Mouse (Mus musculus) myocyte (in vitro differentiated cells): ENCODE data around the gene Dph2. TPM values are rescaled to one million over a fixed set of nuclear protein-coding genes. Genes with fewer than 3 reads are reported as not detected.

Source experiments
- H3K27me3 ChIP-seq: one replicate; pipeline ENCODE4 v1.6.1; 2011; ENCODE audit not compliant: control insufficient read depth, insufficient read depth, insufficient read length
- H3K36me3 ChIP-seq: one replicate; pipeline ENCODE4 v1.6.1; 2011; ENCODE audit not compliant: control insufficient read depth, insufficient read depth
- H3K4me2 ChIP-seq: one replicate; pipeline ENCODE4 v1.6.1; 2011; ENCODE audit warnings: low read depth, control low read depth
- H3K4me3 ChIP-seq: one replicate; pipeline ENCODE4 v1.5.1; 2011; ENCODE audit warnings: mild to moderate bottlenecking, control low read depth, moderate library complexity
- H3K79me2 ChIP-seq: one replicate; pipeline ENCODE4 v1.6.1; 2011; ENCODE audit not compliant: control insufficient read depth, insufficient read depth
- H3ac ChIP-seq: one replicate; pipeline ENCODE4 v1.6.1; 2011; ENCODE audit not compliant: control insufficient read depth, insufficient read length
- CEBPB ChIP-seq: IDR thresholded peaks from 2 replicates; pipeline ENCODE4 v1.6.1; 2011; ENCODE audit warnings: mild to moderate bottlenecking, moderate library complexity; ENCODE audit not compliant: poor library complexity, insufficient read depth, severe bottlenecking
- E2F4 ChIP-seq: IDR thresholded peaks from one replicate; pipeline ENCODE4 v1.6.1; 2011; ENCODE audit warnings: mild to moderate bottlenecking, control low read depth, moderate library complexity; ENCODE audit not compliant: insufficient read depth
- MAX ChIP-seq: IDR thresholded peaks from one replicate; pipeline ENCODE4 v1.6.1; 2011; ENCODE audit warnings: low read depth, mild to moderate bottlenecking, control low read depth
- MYOD1 ChIP-seq, 3 experiments: IDR thresholded peaks; one replicate each; pipeline ENCODE4 v1.6.1; 2011; ENCODE audit warnings: control low read depth in 2 of 3, low read depth in 2 of 3, mild to moderate bottlenecking in 2 of 3, moderate library complexity in 1 of 3; ENCODE audit not compliant: insufficient read length in 2 of 3, control insufficient read depth in 1 of 3
- MYOG ChIP-seq, 3 experiments: IDR thresholded peaks; one replicate each; pipeline ENCODE4 v1.6.1; 2011; ENCODE audit warnings: control low read depth in 2 of 3, low read depth in 2 of 3, mild to moderate bottlenecking in 2 of 3; ENCODE audit not compliant: insufficient read length in 2 of 3, control insufficient read depth in 1 of 3, insufficient read depth in 1 of 3
- POLR2A ChIP-seq: IDR thresholded peaks from one replicate; pipeline ENCODE4 v1.6.1; 2011; ENCODE audit warnings: low read depth, mild to moderate bottlenecking, control low read depth, moderate library complexity; ENCODE audit not compliant: insufficient read length
- POLR2AphosphoS2 ChIP-seq: IDR thresholded peaks from one replicate; pipeline ENCODE4 v1.6.1; 2011; ENCODE audit warnings: low read depth, control low read depth; ENCODE audit not compliant: insufficient read length
- REST ChIP-seq: IDR thresholded peaks from one replicate; pipeline ENCODE4 v1.6.1; 2011; ENCODE audit warnings: mild to moderate bottlenecking, control low read depth, moderate library complexity; ENCODE audit not compliant: insufficient read depth, insufficient read length
- SRF ChIP-seq: IDR thresholded peaks from one replicate; pipeline ENCODE4 v1.6.1; 2011; ENCODE audit warnings: low read depth; ENCODE audit not compliant: control insufficient read depth, insufficient read length
- TCF12 ChIP-seq: IDR thresholded peaks from one replicate; pipeline ENCODE4 v1.6.1; 2011; ENCODE audit warnings: mild to moderate bottlenecking, control low read depth; ENCODE audit not compliant: poor library complexity, insufficient read depth, severe bottlenecking
- TCF3 ChIP-seq: IDR thresholded peaks from one replicate; pipeline ENCODE4 v1.6.1; 2011; ENCODE audit warnings: low read depth, control low read depth; ENCODE audit not compliant: insufficient read length
- USF1 ChIP-seq: IDR thresholded peaks from one replicate; pipeline ENCODE4 v1.6.1; 2011; ENCODE audit warnings: low read depth, mild to moderate bottlenecking, control low read depth, moderate library complexity
- polyA plus RNA-seq: library from polyadenylated mRNA; unstranded; fragments of >200 nt; fragmentation: generic; extraction: Trizol; gene quantifications from one replicate; pipeline ENCODE4 v1.2.1, GENCODE M21; 2012; ENCODE audit warnings: missing spikeins

Gene Dph2
- polyA plus RNA-seq, 1 experiment = 8.5 TPM

DNA sequence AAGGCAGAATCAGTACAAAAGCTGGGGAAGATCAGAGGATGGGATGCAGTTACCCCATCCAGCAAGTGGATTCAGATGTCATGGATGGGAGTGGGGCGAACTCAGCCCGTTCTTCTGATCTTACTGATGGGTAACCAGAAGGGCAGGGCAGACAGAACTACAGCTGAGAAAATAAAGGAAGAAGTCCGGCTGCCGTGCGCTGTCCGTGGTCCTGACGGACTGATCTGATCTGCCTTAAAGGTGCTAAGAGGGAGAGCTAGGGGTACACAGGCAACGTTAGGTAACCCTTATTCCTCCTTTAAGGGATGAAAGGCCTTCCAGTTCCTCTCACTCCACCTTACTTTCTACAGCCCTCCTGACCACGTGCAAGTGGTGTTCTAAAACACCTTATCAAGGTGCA lies 1.5 kb upstream of the Dph2 start:
- Histone ChIP-seq H3K27me3 (no peaks in the 10 kb centered on the region), H3K79me2 (no peaks in the 10 kb centered on the region), H3ac (no peak overlapping the region), H3K36me3 (peaks cover 16% of the 10 kb centered on the region), H3K4me3 (no peak overlapping the region), H3K4me2 (no peak overlapping the region)
- TF ChIP-seq POLR2AphosphoS2 (peak; percentile 32), CEBPB (no peak), REST (peak; percentile 96), MAX (no peak), E2F4 (no peak), MYOG (IDR thresholded peaks at IDR 0.05; ENCODE audit: control insufficient read depth in 1 of 3, insufficient read depth in 1 of 3, insufficient read length in 2 of 3, low read depth in 2 of 3) (no peak), POLR2A (no peak), USF1 (no peak), TCF3 (no peak), TCF12 (no peak), MYOD1 (IDR thresholded peaks at IDR 0.05; ENCODE audit: control insufficient read depth in 1 of 3, insufficient read length in 2 of 3, low read depth in 2 of 3) (no peak), SRF (no peak)

DNA sequence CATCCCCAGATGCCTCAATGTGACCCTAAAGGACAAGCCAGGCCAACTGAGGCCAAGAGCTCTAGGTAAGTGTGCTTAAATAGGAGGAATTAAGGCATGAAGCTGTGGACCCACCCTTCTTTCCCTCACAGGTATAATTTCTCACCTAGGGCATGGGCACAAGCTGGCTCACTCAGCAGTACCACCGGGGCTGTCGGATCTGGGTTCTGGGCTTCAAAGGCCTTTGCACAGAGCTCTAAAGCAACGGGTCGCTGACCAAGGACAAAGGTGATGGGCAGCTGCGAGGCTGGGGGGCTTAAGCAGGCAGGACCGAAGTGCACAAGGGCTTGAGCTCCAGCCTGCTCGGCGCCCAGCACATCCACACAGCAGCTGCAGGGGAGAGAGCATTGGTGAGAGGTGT lies 1.1 kb downstream of the Dph2 start:
- Histone ChIP-seq H3K4me2 (peak overlapping the region; percentile 68), H3K27me3 (no peaks in the 10 kb centered on the region), H3K36me3 (peaks cover 2% of the 10 kb centered on the region), H3K79me2 (peaks cover 11% of the 10 kb centered on the region), H3K4me3 (peak overlapping the region; percentile 40), H3ac (no peak overlapping the region)
- TF ChIP-seq USF1 (no peak), TCF3 (no peak), SRF (no peak), E2F4 (no peak), MAX (no peak), TCF12 (no peak), MYOG (IDR thresholded peaks at IDR 0.05; ENCODE audit: control insufficient read depth in 1 of 3, insufficient read depth in 1 of 3, insufficient read length in 2 of 3, low read depth in 2 of 3) (no peak), MYOD1 (IDR thresholded peaks at IDR 0.05; ENCODE audit: control insufficient read depth in 1 of 3, insufficient read length in 2 of 3, low read depth in 2 of 3) (no peak), POLR2A (no peak), CEBPB (no peak), REST (no peak), POLR2AphosphoS2 (no peak)

DNA sequence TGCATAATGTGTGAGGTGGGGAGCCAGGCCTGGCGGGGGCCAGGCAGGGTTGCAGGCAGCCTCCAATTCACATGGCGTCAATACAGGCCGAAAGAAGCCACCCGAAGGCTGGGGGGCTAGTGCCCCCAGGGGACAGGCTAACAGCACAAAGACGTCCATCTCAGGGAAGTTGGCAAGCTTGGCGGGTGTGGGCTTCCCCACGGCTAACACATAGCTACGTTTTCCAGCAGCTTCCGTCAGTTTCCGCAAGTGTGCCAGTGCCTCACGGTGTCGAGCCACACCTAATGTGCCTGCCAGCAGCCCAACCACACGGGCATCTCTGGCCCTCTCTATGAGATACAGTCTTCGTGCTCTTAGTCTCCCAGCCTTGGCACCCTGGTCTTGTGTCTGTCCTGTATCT lies 1.8 kb downstream of the Dph2 start:
- H3K4me3 ChIP-seq = no peak overlapping the region
- TF ChIP-seq TCF12 (no peak), CEBPB (no peak), SRF (no peak)
- H3K36me3 ChIP-seq = peaks cover under 1% of the 10 kb centered on the region
- H3K4me2 ChIP-seq = no peak overlapping the region
- no peaks in the 10 kb centered on the region for H3K27me3 ChIP-seq
- H3ac ChIP-seq = no peak overlapping the region
- peaks cover 14% of the 10 kb centered on the region for H3K79me2 ChIP-seq

DNA sequence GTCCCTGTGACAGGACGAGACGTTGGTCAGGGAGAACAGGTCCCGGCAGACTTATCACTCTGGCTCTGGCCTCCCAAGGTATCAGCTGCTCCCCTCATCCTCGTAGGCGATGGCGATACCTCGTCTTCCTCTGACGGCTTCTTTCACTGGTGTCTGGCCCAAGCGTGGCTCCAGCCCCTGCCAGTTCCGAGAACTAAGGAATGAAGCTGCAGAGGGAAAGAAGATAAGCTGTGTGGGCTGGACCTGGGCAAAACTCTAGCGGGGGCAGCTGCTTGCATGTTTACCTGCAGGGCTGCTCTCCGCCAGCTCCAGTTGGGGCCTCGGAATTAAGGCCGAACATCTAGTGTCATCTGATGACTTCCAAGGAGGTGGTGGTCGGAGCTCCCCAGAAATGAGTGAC lies 2.4 kb downstream of the Dph2 start:
- H3K36me3 ChIP-seq = peaks cover 6% of the 10 kb centered on the region
- H3K79me2 ChIP-seq = peaks cover 17% of the 10 kb centered on the region
- no peak for TF ChIP-seq USF1
- TF ChIP-seq TCF12 = no peak
- TF ChIP-seq TCF3 = no peak
- TF ChIP-seq CEBPB = no peak
- no peak for TF ChIP-seq E2F4
- TF ChIP-seq REST = no peak
- TF ChIP-seq MAX = no peak
- no peak for TF ChIP-seq POLR2A
- TF ChIP-seq MYOG (IDR thresholded peaks at IDR 0.05; ENCODE audit: control insufficient read depth in 1 of 3, insufficient read depth in 1 of 3, insufficient read length in 2 of 3, low read depth in 2 of 3) = no peak
- TF ChIP-seq POLR2AphosphoS2 = no peak

DNA sequence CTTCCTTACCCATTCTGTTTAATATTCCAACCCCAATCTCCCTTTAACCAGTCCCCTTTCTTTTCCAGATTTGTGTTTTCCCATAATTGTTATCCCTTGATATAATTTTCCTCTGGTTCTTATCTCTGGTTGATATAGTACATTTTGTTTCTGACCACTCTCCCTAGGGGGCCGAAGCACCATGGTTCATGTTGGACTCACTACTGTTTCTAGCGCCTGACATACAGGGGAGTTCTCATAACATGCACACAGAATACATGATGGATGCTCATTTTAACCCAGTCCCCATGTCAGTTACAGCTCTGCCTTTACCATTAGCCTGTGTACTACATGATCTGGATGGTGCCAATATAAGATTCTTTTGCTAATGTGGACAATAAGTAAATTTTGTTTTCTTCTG lies 3.9 kb downstream of the Dph2 start:
- TF ChIP-seq REST (no peak), MYOG (IDR thresholded peaks at IDR 0.05; ENCODE audit: control insufficient read depth in 1 of 3, insufficient read depth in 1 of 3, insufficient read length in 2 of 3, low read depth in 2 of 3) (no peak), E2F4 (no peak), USF1 (no peak), TCF12 (no peak), TCF3 (no peak), SRF (no peak)
- Histone ChIP-seq H3K27me3 (no peaks in the 10 kb centered on the region), H3ac (no peak overlapping the region), H3K4me3 (peak overlapping the region; percentile 66), H3K36me3 (peaks cover 6% of the 10 kb centered on the region), H3K79me2 (peaks cover 24% of the 10 kb centered on the region), H3K4me2 (peak overlapping the region; percentile 96)

More for the DNA sequence above, 2.4 kb downstream of the Dph2 start:
- H3K4me2 ChIP-seq = no peak overlapping the region
- H3K27me3 ChIP-seq = no peaks in the 10 kb centered on the region
- H3ac ChIP-seq = no peak overlapping the region
- H3K4me3 ChIP-seq = no peak overlapping the region
